Mouse (Mus musculus): ENCODE data around the gene Smim23. TPM values are rescaled to one million over a fixed set of nuclear protein-coding genes. Genes with fewer than 3 reads are reported as not detected.

Gene Smim23
- polyA plus RNA-seq, 1 experiment, result not detected

- DNase-seq, result no peak
- no peak overlapping the region for H3K27ac ChIP-seq (ENCODE audit: insufficient read depth, low read length)
- TF ChIP-seq POLR2A (IDR thresholded peaks at IDR 0.05; ENCODE audit: borderline replicate concordance, insufficient read depth, low read length) (no peak), CTCF (IDR thresholded peaks at IDR 0.05; ENCODE audit: borderline replicate concordance, insufficient read depth, low read depth, low read length) (no peak)
- H3K27me3 ChIP-seq (ENCODE audit: control insufficient read depth, insufficient read depth, low read length), result no peaks in the 10 kb centered on the region
- H3K4me1 ChIP-seq (ENCODE audit: control insufficient read depth, insufficient read depth, low read length), result no peaks in the 10 kb centered on the region
- no peak overlapping the region for H3K4me3 ChIP-seq (replicated peaks; ENCODE audit: insufficient read depth, low read depth, low read length)
- 36% methylated on average over 13 of the region's 13 CpGs for WGBS
These were observed 10.0 kb upstream of the Smim23 start for GRCm38 (mm10) chr11:32834367-32834918.

DNA sequence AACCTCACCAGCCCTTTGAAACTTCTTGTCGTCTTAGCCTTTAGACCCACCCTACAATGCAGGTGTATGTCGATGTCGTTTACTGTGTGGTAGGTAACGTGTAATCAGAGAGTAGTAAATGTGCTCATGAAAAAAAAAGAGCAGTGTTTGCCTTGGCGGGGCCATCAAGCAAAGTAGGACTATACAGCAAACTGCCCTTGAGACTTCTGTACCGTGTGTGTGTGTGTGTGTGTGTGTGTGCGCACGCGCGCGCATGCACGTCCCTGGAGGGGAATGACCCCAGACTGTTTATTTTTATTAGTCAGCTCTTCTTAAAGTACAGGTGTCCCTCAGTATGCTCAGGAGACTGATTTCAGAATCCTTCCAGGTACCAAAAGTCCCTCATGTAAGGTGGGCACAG lies 6.8 kb downstream of the Smim23 start:
- WGBS, result 96% methylated on average over 12 of the region's 12 CpGs
- H3K27ac ChIP-seq (ENCODE audit: insufficient read depth, low read length), result no peak overlapping the region
- no peak for DNase-seq

GRCm38 (mm10) chr11:32814286-32814685 lies 10.1 kb downstream of the Smim23 start:
- no peak for DNase-seq
- 92% methylated on average over 8 of the region's 8 CpGs for WGBS
- Histone ChIP-seq H3K4me1 (ENCODE audit: control insufficient read depth, insufficient read depth, low read length) (no peaks in the 10 kb centered on the region), H3K4me3 (replicated peaks; ENCODE audit: insufficient read depth, low read depth, low read length) (no peak overlapping the region), H3K27me3 (ENCODE audit: control insufficient read depth, insufficient read depth, low read length) (no peaks in the 10 kb centered on the region), H3K27ac (ENCODE audit: insufficient read depth, low read length) (no peak overlapping the region)
- TF ChIP-seq CTCF (IDR thresholded peaks at IDR 0.05; ENCODE audit: borderline replicate concordance, insufficient read depth, low read depth, low read length), result no peak
- no peak for TF ChIP-seq POLR2A (IDR thresholded peaks at IDR 0.05; ENCODE audit: borderline replicate concordance, insufficient read depth, low read length)

More for the DNA sequence above, 6.8 kb downstream of the Smim23 start:
- H3K27me3 ChIP-seq (ENCODE audit: control insufficient read depth, insufficient read depth, low read length), result no peaks in the 10 kb centered on the region
- TF ChIP-seq POLR2A (IDR thresholded peaks at IDR 0.05; ENCODE audit: borderline replicate concordance, insufficient read depth, low read length) (no peak), CTCF (IDR thresholded peaks at IDR 0.05; ENCODE audit: borderline replicate concordance, insufficient read depth, low read depth, low read length) (no peak)
- H3K4me3 ChIP-seq (replicated peaks; ENCODE audit: insufficient read depth, low read depth, low read length), result no peak overlapping the region
- H3K4me1 ChIP-seq (ENCODE audit: control insufficient read depth, insufficient read depth, low read length), result no peaks in the 10 kb centered on the region

DNA sequence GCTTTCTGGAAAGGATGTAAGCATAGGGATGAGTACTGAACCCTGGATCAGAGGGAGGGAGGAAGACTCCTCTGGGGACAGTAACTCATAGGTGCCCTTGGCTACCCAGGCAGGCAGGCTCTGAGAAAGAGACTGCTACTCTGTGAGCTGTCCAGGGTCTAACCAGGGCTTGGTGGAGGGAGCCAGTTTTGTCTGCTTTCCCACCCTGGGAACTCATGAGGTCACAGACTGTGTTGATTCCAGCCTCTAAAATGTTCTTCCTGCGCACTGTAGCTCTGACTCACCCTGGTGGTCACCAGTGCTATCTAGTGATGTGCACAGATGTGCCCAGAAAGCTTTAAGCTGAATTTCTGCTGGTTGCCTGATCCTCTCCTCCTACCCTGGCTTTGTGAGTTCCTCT lies 15.3 kb downstream of the Smim23 start:
- 85% methylated on average over 1 of the region's 1 CpGs for WGBS
- H3K4me3 ChIP-seq (replicated peaks; ENCODE audit: insufficient read depth, low read depth, low read length), result no peak overlapping the region
- DNase-seq, result no peak
- TF ChIP-seq POLR2A (IDR thresholded peaks at IDR 0.05; ENCODE audit: borderline replicate concordance, insufficient read depth, low read length), result no peak
- no peak overlapping the region for H3K27ac ChIP-seq (ENCODE audit: insufficient read depth, low read length)
- no peaks in the 10 kb centered on the region for H3K27me3 ChIP-seq (ENCODE audit: control insufficient read depth, insufficient read depth, low read length)
- H3K4me1 ChIP-seq (ENCODE audit: control insufficient read depth, insufficient read depth, low read length), result no peaks in the 10 kb centered on the region

- DNase-seq, result peak; percentile 42 to 43
- 26% methylated on average over 2 of the region's 2 CpGs for WGBS
These were observed 18.4 kb downstream of the Smim23 start for GRCm38 (mm10) chr11:32805958-32806357.

GRCm38 (mm10) chr11:32803658-32804057 lies 20.7 kb downstream of the Smim23 start:
- H3K4me1 ChIP-seq (ENCODE audit: control insufficient read depth, insufficient read depth, low read length), result no peaks in the 10 kb centered on the region
- H3K27ac ChIP-seq (ENCODE audit: insufficient read depth, low read length), result no peak overlapping the region
- WGBS, result 68% methylated on average over 4 of the region's 4 CpGs
- no peak overlapping the region for H3K4me3 ChIP-seq (replicated peaks; ENCODE audit: insufficient read depth, low read depth, low read length)
- no peak for TF ChIP-seq CTCF (IDR thresholded peaks at IDR 0.05; ENCODE audit: borderline replicate concordance, insufficient read depth, low read depth, low read length)
- no peak for TF ChIP-seq POLR2A (IDR thresholded peaks at IDR 0.05; ENCODE audit: borderline replicate concordance, insufficient read depth, low read length)
- DNase-seq, result no peak
- H3K27me3 ChIP-seq (ENCODE audit: control insufficient read depth, insufficient read depth, low read length), result no peaks in the 10 kb centered on the region

More at GRCm38 (mm10) chr11:32805958-32806357, 18.4 kb downstream of the Smim23 start:
- H3K4me1 ChIP-seq (ENCODE audit: control insufficient read depth, insufficient read depth, low read length), result no peaks in the 10 kb centered on the region
- no peak overlapping the region for H3K4me3 ChIP-seq (replicated peaks; ENCODE audit: insufficient read depth, low read depth, low read length)
- no peaks in the 10 kb centered on the region for H3K27me3 ChIP-seq (ENCODE audit: control insufficient read depth, insufficient read depth, low read length)
- TF ChIP-seq CTCF (IDR thresholded peaks at IDR 0.05; ENCODE audit: borderline replicate concordance, insufficient read depth, low read depth, low read length) (peak; percentile 61; the same call in 1 of the 2 replicates), POLR2A (IDR thresholded peaks at IDR 0.05; ENCODE audit: borderline replicate concordance, insufficient read depth, low read length) (no peak)
- no peak overlapping the region for H3K27ac ChIP-seq (ENCODE audit: insufficient read depth, low read length)

GRCm38 (mm10) chr11:32801715-32802114 lies 22.7 kb downstream of the Smim23 start:
- WGBS, result 90% methylated on average over 6 of the region's 6 CpGs
- Histone ChIP-seq H3K27me3 (ENCODE audit: control insufficient read depth, insufficient read depth, low read length) (no peaks in the 10 kb centered on the region), H3K4me3 (replicated peaks; ENCODE audit: insufficient read depth, low read depth, low read length) (no peak overlapping the region), H3K4me1 (ENCODE audit: control insufficient read depth, insufficient read depth, low read length) (no peaks in the 10 kb centered on the region), H3K27ac (ENCODE audit: insufficient read depth, low read length) (no peak overlapping the region)
- TF ChIP-seq CTCF (IDR thresholded peaks at IDR 0.05; ENCODE audit: borderline replicate concordance, insufficient read depth, low read depth, low read length) (no peak), POLR2A (IDR thresholded peaks at IDR 0.05; ENCODE audit: borderline replicate concordance, insufficient read depth, low read length) (no peak)
- no peak for DNase-seq

DNA sequence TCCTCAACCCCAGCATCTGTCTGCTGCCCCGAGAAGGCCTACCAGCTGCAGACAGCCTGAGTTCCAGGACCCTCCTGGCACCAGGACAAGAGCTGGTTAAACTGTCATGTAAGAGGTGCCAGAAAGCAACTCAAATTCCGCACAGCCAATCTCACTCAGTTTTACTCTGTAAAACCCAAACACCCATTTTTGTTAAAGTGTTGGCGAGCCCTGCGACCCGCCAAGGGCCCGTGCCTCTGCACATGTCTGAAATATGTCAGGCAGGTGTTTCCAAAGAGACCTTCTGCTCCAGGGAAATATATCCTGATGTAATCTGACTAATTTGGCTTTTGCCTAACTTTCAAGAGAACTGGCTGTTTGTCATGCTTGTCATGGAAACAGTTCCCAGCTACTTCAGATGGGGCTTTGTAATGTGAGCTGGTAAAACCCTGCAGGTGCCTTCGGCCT lies 23.5 kb downstream of the Smim23 start:
- Histone ChIP-seq H3K4me1 (ENCODE audit: control insufficient read depth, insufficient read depth, low read length) (no peaks in the 10 kb centered on the region), H3K27me3 (ENCODE audit: control insufficient read depth, insufficient read depth, low read length) (no peaks in the 10 kb centered on the region), H3K27ac (ENCODE audit: insufficient read depth, low read length) (no peak overlapping the region), H3K4me3 (replicated peaks; ENCODE audit: insufficient read depth, low read depth, low read length) (no peak overlapping the region)
- no peak for TF ChIP-seq POLR2A (IDR thresholded peaks at IDR 0.05; ENCODE audit: borderline replicate concordance, insufficient read depth, low read length)
- no peak for DNase-seq
- 69% methylated on average over 7 of the region's 7 CpGs for whole genome bisulfite sequencing

Data from cerebellum, adult 2 months (tissue).